Mouse (Mus musculus): ENCODE data around the gene Plekhg5.

Gene Plekhg5

DNA sequence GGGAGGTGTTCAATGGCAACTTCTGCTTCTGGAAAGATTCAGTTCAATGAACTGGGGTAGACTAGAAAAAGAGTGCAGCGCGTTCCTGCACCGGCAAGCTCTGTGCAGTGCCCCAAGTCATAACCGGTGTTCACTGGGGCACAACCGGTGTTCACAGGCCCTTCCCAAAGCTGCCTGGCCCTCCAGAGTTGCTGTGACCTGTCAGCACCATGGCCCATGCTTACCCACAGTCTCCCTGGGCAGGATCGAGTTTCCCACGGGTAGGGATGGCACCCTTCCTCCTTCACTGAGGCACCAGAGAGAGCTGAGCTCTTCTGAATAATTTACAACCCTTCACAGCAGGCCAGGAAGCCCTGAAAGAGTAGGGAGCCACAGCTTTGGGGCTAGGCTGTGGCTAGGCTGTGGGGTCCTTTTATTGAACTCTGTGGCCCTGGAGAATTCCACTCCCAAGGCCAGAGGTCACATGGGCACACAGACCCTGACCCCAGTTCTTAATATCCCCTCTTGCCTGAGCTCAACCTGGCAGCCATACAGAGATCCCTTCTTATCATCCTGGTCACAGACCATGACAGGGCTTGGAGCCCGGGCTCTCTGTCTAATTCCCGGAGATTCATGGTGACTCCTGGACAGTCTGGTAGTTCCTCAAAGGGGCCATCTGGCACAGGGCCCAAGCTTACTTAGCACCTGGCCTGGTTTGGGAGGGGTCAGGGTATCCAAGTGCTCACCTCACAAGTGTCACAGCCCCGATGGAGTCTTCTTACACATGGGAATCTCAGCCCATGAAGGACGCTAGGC lies 73.9 kb downstream of the Plekhg5 start:
- in situ Hi-C loops (cut with MboI, MseI): no loop called here

DNA sequence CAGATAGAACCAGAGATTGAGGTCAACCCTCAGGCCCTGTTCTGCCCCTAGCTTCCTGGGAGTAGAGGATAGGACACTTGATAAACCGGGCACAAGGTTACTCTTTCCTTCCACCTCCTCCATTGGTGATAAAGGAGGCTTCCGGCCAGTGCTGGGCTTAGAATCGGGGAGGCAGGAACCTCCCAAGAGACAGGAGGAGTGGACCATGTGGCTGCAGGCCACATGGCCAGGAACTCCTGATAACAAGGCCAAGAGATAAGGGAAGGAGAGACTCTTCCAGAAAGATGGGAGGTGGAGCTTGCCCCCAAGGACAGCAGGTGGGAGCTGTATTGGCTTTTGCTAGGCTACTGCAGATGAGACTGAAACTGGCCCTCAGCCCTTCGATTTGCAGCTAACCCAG lies 78.2 kb downstream of the Plekhg5 start:
- in situ Hi-C loops (cut with MboI, MseI): no loop called here

DNA sequence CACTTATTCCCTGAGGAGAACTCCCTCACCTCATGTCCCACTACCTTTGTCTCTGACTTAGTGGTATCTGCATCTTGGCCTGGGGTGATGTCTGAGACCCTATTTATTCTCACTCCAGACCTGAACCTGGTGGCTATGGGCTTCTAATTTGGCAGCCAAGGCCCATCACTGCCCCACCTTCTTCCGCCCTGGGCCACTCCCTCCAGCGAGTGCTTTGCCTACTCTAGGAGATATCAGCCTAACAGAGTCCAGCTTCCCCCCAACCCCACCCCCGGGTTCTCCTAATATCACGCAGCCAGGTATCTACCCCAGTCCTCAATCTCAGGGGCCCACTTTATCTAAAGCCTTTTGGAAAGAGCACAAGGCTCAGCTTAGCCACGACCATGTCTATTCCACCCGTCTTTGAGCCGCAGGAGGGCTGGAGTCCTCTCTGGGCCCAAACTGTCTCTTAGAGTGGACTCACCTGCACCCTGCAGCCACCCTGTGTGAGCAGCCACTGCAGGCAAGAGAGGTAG lies 79.2 kb downstream of the Plekhg5 start:
- in situ Hi-C loops (cut with MboI, MseI): no loop called here

DNA sequence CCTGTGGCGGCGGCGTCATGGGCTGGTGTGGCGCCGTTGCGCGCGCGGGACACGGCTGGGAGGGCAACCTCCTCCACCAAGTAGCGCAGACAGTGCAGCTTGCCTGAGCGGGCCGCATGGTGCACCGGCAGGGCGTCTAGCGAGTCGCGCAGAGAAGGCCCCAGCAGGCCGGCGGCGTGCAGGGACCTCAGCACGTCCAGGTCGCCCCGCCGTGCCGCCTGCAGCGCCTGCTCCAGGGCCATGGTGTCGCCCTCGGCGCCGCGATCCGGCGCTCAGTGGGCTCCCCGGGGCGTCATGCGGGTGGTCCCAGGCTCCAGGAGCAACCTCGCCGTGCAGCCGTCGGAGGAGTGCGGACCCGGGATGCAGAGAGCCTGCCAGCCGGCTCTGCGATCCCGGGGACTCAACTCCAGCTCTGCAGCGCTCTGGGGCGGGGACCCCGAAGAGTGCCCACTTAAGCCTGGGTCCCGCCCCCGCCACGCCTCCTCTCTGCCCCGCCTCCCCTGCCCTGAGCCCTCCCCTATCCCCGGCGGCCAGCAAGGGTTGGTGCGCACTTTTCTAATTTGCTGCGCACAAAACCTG lies 79.8 kb downstream of the Plekhg5 start, which contains the start of gene Espn:
Gene Espn (minus strand): TSS at position 406 of the 579 bp plus-strand sequence.
- in situ Hi-C loops (cut with MboI, MseI): no loop called here

DNA sequence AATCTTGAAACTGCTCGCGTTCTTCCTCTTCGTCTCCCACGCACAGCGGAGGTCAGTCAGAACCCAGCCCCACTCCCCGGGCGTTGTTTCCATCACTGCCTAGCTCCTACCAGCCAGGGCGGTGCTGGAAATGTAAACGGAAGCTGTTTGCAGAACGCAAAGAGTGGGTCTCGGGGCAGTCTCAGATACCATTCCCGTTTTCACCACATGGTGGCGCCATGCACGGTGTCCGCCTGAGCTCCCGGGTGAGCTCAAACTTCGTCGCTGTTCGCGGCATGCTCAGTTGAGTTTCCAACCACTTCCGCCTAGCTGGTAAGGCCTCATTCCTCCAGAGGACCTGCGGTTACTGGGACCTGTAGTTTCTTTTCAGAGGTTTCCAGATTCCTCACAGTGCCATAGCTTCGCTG lies 81.5 kb downstream of the Plekhg5 start:
- in situ Hi-C loops (cut with MboI, MseI): no loop called here

DNA sequence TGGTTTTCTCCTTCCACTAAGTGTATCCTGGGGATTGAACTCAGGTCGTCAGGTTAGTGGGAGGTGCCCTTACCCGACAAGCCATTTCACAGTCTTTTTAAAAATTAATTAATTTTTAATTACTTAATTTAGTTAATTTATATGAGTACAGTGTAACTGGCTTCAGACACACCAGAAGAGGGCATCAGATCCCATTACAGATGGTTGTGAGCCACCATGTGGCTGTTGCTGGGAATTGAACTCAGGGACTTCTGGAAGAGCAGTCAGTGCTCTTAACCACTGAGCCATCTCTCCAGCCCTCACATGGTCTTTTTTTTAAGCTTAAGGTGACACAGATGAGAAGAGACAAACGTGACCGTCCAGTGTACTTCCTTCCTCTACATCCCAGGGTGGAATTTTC lies 82.7 kb downstream of the Plekhg5 start:
- in situ Hi-C loops (cut with MboI, MseI): loop anchor here (5.0 kb wide), 1 partner anchor 1987 kb away; the partner anchor contains the start of genes Trp73 and Wrap73

DNA sequence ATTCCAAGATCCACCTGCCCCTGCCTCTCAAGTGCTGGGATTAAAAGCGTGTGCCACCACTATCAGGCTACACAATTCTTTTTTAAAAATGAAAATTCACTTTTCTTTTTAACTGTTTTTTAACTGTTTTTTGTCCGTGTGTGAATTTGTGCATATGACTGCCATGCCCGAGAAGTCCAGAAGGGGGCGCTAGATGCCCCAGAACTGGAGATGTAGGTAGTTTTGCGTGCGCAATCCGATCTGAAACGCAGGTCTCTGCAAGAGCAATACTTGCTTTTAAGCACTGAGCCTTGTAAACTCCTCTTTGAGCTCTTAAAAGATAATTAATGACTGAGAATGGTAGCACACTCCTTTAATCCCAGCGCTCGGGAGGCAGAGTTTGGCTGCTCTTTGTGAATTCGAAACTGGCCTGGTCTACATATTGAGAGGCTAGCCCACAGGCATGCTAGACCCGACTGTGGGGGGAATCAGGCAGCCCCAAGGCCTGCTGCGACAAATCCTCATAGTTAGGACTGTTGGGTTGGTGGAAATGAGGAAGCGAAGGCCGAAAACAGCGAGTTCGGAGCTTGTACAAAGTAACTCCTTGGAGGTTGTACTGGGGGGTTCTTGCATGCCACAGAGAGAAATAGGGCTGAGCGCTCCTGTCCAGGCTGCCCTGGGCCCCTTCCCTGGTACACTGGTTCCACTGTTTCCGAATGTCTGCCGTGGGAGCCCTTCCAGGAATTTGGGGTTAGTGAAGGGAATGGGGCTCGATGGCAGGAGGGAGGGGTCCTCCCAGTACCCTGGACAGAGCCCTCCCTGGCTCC lies 85.7 kb downstream of the Plekhg5 start:
- in situ Hi-C loops (cut with MboI, MseI): loop anchor here (5.0 kb wide), 1 partner anchor 1984 kb away; the partner anchor contains the start of genes Trp73 and Wrap73

DNA sequence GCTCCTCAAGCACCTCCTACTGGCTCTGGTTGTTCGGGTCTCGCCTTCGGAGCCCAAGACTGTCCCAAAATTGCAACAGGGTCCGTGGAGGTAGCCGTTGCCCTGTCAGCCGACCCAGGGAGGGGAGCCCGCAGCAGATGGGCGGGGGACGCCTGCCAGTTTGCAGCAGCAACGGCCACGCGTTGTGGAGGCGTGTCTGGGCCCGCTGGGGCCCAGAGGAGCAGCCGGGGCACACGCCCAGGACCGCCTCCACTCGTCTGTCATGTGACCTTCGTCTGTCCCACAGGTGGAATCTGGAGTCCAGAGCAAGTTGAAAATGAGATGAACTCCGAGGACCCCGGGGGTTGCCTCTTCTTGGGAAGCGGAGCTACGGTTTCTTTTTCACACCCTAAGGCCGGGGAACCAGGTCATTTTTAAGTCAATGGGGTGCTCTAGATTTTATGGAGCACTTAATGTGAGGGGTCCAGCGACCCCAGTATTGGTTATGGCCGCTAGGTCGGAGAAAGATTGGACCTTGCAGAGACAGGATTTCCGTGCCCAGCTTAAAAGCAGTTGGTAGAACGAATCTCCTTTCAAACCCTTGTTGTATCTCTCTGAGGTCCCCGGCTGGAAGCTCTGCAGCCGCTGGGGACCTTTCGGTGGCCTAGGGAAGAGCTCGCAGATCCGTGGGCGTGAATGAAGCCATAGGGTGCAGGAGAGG lies 86.4 kb downstream of the Plekhg5 start, which contains the start of gene Hes2:
Gene Hes2 (plus strand): TSS at position 283 of the 700 bp plus-strand sequence.
- in situ Hi-C loops (cut with MboI, MseI): loop anchor here (5.0 kb wide), 1 partner anchor 1984 kb away; the partner anchor contains the start of genes Trp73 and Wrap73

DNA sequence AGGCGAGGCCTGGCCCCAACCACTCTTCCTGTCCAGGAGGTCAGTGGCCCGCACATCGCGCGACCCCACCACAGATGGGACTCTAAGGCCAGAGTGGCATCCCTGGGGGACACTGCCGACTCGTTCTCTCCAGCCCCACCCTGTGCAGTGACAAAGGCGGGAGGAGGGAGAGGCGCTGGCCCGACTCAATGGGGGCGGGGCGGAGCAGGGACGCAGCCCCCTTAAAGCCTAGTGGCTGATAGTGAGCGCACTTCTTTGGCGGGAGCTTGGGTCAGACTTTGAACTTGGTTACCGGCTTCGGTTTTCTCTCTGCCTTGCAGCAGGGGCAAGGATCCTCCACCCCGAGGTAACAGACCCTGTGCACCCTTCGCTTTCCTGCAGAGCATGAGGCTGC lies 87.0 kb downstream of the Plekhg5 start:
- in situ Hi-C loops (cut with MboI, MseI): loop anchor here (5.0 kb wide), 1 partner anchor 1983 kb away; the partner anchor contains the start of genes Trp73 and Wrap73

DNA sequence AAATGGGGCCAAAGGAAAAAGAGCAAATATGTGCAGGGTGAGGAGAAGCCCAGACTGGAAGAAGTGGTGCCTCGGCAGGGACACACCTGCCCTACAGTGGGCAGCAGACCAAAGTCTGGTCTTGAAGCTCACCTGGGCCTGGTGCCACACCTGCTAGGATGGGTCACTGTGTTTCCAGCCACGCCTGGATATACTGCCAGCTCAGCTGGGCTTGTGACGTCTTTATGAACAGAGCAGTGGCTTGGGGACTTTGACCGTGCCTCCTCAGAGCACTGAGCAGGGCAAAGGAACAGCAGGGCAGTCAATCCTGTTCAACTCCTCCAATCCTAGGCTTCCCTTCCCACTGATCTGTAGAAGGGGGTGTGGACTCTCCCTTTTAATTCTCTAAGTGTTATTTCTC lies 88.5 kb downstream of the Plekhg5 start:
- in situ Hi-C loops (cut with MboI, MseI): loop anchor here (10.0 kb wide), 1 partner anchor 556 kb away; no protein-coding TSS in a partner anchor

DNA sequence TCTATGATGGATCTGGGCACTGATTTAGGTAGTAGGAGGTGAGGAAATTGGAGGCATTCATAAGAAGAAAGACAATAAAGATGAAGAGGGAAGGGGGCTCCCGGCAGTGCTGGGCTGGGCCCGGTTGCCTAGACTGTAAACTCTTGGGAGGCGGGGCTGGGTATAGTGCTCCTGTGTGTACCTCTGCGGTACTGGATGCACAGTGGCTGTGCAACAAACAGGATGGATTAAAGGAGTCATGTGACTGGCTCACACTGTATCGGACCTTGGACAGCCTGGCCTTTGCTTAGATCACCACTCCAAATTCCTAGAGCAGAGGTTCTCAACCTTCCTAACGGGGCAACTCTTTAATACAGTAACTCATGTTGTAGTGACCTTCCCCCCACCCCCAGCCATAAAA lies 89.3 kb downstream of the Plekhg5 start:
- in situ Hi-C loops (cut with MboI, MseI): loop anchor here (10.0 kb wide), 1 partner anchor 557 kb away; no protein-coding TSS in a partner anchor

DNA sequence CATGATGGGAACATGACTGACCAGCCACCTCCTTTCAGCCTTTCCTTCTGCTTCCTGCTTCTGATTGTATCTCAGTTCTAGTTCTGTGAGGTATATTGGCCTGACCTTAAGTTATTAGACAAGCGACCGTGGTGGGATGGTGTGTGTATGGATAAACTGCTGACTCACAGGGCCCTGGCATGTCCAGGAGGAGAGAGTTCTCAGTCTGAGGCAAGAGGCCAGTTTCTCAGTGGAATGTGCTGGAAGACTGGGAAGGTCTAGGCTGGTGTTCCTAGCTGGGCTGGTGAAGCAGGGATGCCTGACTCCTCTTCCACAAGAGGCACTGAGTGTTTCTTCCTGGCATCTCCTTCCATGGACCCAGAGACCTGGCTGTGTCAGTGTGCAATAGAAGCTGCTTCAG lies 90.5 kb downstream of the Plekhg5 start:
- in situ Hi-C loops (cut with MboI, MseI): loop anchor here (10.0 kb wide), 1 partner anchor 558 kb away; no protein-coding TSS in a partner anchor

All from T-helper 2 cell (primary cell).